Mouse (Mus musculus): Measurements from ENCODE around the gene Bend4. TPM values are rescaled to one million over a fixed set of nuclear protein-coding genes. Genes with fewer than 3 reads are reported as not detected.

The Bend4 gene
- 10.0 and 10.8 TPM in 2 replicates for polyA plus RNA-seq (2014; fragmentation: Nextera tagmentation; extraction: Ambion mirVana)

GRCm38 (mm10) chr5:67427443-67428360, at the start of gene Bend4:
Gene Bend4, minus strand, starts transcription at chr5:67428310.
- peak within 1 kb of the TSS; percentile 69 for H3K4me3 ChIP-seq (ENCODE audit: low read depth, low read length)
- ATAC-seq (ENCODE audit: insufficient read depth, low FRiP score, low TSS enrichment) (peak; percentile 80), DNase-seq (ENCODE audit: low spot score) (peak; percentile 89)
- peaks cover 12% of the 10 kb centered on the region for H3K27me3 ChIP-seq (ENCODE audit: control insufficient read depth, insufficient read depth, low read length)
- peaks cover 6% of the 10 kb centered on the region; the same call in 1 of the 2 replicates for H3K4me1 ChIP-seq (ENCODE audit: control insufficient read depth, insufficient read depth, low read length)
- H3K9me3 ChIP-seq (ENCODE audit: control insufficient read depth, low read length), result no peaks in the 10 kb centered on the region
- WGBS, result under 1% methylated on average over 66 of the region's 90 CpGs
- H3K27ac ChIP-seq (ENCODE audit: low read depth, low read length), result peak within 1 kb of the TSS; percentile 44; the same call in 1 of the 2 replicates
- H3K9ac ChIP-seq (ENCODE audit: low read length), result peak within 1 kb of the TSS; percentile 73
- H3K36me3 ChIP-seq (ENCODE audit: control insufficient read depth, insufficient read depth, low read length), result no peaks in the 10 kb centered on the region
- H3K4me2 ChIP-seq (ENCODE audit: low read depth), result peak within 1 kb of the TSS; percentile 78

GRCm38 (mm10) chr5:67473723-67474122, 45.6 kb upstream of the Bend4 start:
- Histone ChIP-seq H3K27me3 (ENCODE audit: control insufficient read depth, insufficient read depth, low read length) (no peaks in the 10 kb centered on the region), H3K4me1 (ENCODE audit: control insufficient read depth, insufficient read depth, low read length) (no peaks in the 10 kb centered on the region), H3K4me2 (ENCODE audit: low read depth) (no peak overlapping the region), H3K4me3 (ENCODE audit: low read depth, low read length) (no peak overlapping the region), H3K36me3 (ENCODE audit: control insufficient read depth, insufficient read depth, low read length) (no peaks in the 10 kb centered on the region), H3K9me3 (ENCODE audit: control insufficient read depth, low read length) (no peaks in the 10 kb centered on the region), H3K27ac (ENCODE audit: low read depth, low read length) (no peak overlapping the region), H3K9ac (ENCODE audit: low read length) (no peak overlapping the region)
- DNase-seq (ENCODE audit: low spot score) (no peak), ATAC-seq (ENCODE audit: insufficient read depth, low FRiP score, low TSS enrichment) (no peak)
- WGBS, result 87% methylated on average over 8 of the region's 8 CpGs

DNA sequence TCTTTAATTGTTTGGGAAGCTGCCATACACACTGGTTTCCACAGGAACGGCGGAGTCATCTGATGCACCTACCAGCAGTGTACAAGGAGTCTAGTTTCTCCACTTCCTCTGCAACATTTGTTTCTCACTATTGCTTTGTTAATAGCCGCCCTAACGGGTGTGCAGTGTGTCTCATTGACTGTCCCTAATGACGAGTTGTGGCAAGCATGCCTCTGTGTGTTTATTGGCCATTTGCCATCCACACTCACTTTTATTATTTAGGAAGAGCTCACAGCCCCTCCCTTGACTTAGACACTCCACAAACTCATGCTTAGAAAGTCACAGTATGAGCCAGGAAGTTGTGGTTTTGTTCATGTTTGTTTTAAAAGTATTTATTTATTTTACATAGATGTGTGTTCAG, 45.0 kb upstream of the Bend4 start:
- Histone ChIP-seq H3K27me3 (ENCODE audit: control insufficient read depth, insufficient read depth, low read length) (no peaks in the 10 kb centered on the region), H3K36me3 (ENCODE audit: control insufficient read depth, insufficient read depth, low read length) (no peaks in the 10 kb centered on the region), H3K4me1 (ENCODE audit: control insufficient read depth, insufficient read depth, low read length) (no peaks in the 10 kb centered on the region), H3K9me3 (ENCODE audit: control insufficient read depth, low read length) (no peaks in the 10 kb centered on the region), H3K4me3 (ENCODE audit: low read depth, low read length) (no peak overlapping the region), H3K27ac (ENCODE audit: low read depth, low read length) (no peak overlapping the region), H3K9ac (ENCODE audit: low read length) (no peak overlapping the region), H3K4me2 (ENCODE audit: low read depth) (no peak overlapping the region)
- ATAC-seq (ENCODE audit: insufficient read depth, low FRiP score, low TSS enrichment), result no peak
- no peak for DNase-seq (ENCODE audit: low spot score)
- WGBS, result 67% methylated on average over 5 of the region's 5 CpGs

GRCm38 (mm10) chr5:67466866-67467530, 38.9 kb upstream of the Bend4 start:
- no peaks in the 10 kb centered on the region for H3K9me3 ChIP-seq (ENCODE audit: control insufficient read depth, low read length)
- H3K4me3 ChIP-seq (ENCODE audit: low read depth, low read length), result no peak overlapping the region
- H3K27me3 ChIP-seq (ENCODE audit: control insufficient read depth, insufficient read depth, low read length), result no peaks in the 10 kb centered on the region
- no peak for DNase-seq (ENCODE audit: low spot score)
- no peak overlapping the region for H3K9ac ChIP-seq (ENCODE audit: low read length)
- no peak overlapping the region for H3K27ac ChIP-seq (ENCODE audit: low read depth, low read length)
- no peak for ATAC-seq (ENCODE audit: insufficient read depth, low FRiP score, low TSS enrichment)
- H3K4me2 ChIP-seq (ENCODE audit: low read depth), result no peak overlapping the region
- H3K36me3 ChIP-seq (ENCODE audit: control insufficient read depth, insufficient read depth, low read length), result no peaks in the 10 kb centered on the region
- 85% methylated on average over 15 of the region's 15 CpGs for WGBS
- H3K4me1 ChIP-seq (ENCODE audit: control insufficient read depth, insufficient read depth, low read length), result no peaks in the 10 kb centered on the region

GRCm38 (mm10) chr5:67464899-67465298, 36.8 kb upstream of the Bend4 start:
- Histone ChIP-seq H3K36me3 (ENCODE audit: control insufficient read depth, insufficient read depth, low read length) (no peaks in the 10 kb centered on the region), H3K9me3 (ENCODE audit: control insufficient read depth, low read length) (no peaks in the 10 kb centered on the region), H3K9ac (ENCODE audit: low read length) (no peak overlapping the region), H3K4me1 (ENCODE audit: control insufficient read depth, insufficient read depth, low read length) (no peaks in the 10 kb centered on the region), H3K4me2 (ENCODE audit: low read depth) (no peak overlapping the region), H3K27ac (ENCODE audit: low read depth, low read length) (no peak overlapping the region), H3K27me3 (ENCODE audit: control insufficient read depth, insufficient read depth, low read length) (no peaks in the 10 kb centered on the region), H3K4me3 (ENCODE audit: low read depth, low read length) (no peak overlapping the region)
- 84% methylated on average over 3 of the region's 3 CpGs for WGBS
- DNase-seq (ENCODE audit: low spot score), result no peak
- no peak for ATAC-seq (ENCODE audit: insufficient read depth, low FRiP score, low TSS enrichment)

DNA sequence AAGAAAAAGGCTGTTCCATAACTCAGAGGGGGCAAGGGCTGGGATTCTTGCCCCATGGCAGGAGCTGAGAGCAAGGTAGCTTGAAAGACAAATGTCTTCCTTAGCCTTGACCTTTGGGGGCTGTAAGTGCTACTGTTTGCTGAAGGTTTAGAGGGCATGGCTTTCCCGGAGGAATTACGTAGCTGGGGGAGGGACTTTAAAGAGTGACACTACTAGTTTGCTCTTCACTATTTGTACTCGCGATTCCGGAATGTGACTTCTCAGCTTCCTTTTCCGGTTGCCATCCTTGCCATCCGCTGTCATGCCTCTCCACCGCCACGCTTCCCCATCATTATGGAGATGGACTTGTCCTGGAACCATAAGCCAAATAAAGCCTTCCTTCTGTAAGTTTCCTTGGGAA, 35.5 kb upstream of the Bend4 start:
- 91% methylated on average over 9 of the region's 9 CpGs for WGBS
- no peak for ATAC-seq (ENCODE audit: insufficient read depth, low FRiP score, low TSS enrichment)

GRCm38 (mm10) chr5:67462331-67462730, 34.2 kb upstream of the Bend4 start:
- H3K36me3 ChIP-seq (ENCODE audit: control insufficient read depth, insufficient read depth, low read length), result no peaks in the 10 kb centered on the region
- H3K4me3 ChIP-seq (ENCODE audit: low read depth, low read length), result no peak overlapping the region
- no peaks in the 10 kb centered on the region for H3K9me3 ChIP-seq (ENCODE audit: control insufficient read depth, low read length)
- no peak overlapping the region for H3K4me2 ChIP-seq (ENCODE audit: low read depth)
- no peak overlapping the region for H3K27ac ChIP-seq (ENCODE audit: low read depth, low read length)
- H3K9ac ChIP-seq (ENCODE audit: low read length), result no peak overlapping the region
- no peaks in the 10 kb centered on the region for H3K4me1 ChIP-seq (ENCODE audit: control insufficient read depth, insufficient read depth, low read length)
- H3K27me3 ChIP-seq (ENCODE audit: control insufficient read depth, insufficient read depth, low read length), result no peaks in the 10 kb centered on the region
- ATAC-seq (ENCODE audit: insufficient read depth, low FRiP score, low TSS enrichment), result no peak
- WGBS, result 67% methylated on average over 4 of the region's 4 CpGs
- DNase-seq (ENCODE audit: low spot score), result no peak

More for the DNA sequence above, 35.5 kb upstream of the Bend4 start:
- H3K27me3 ChIP-seq (ENCODE audit: control insufficient read depth, insufficient read depth, low read length), result no peaks in the 10 kb centered on the region
- no peak overlapping the region for H3K4me2 ChIP-seq (ENCODE audit: low read depth)
- H3K9me3 ChIP-seq (ENCODE audit: control insufficient read depth, low read length), result no peaks in the 10 kb centered on the region
- no peak overlapping the region for H3K9ac ChIP-seq (ENCODE audit: low read length)
- H3K36me3 ChIP-seq (ENCODE audit: control insufficient read depth, insufficient read depth, low read length), result no peaks in the 10 kb centered on the region
- H3K27ac ChIP-seq (ENCODE audit: low read depth, low read length), result no peak overlapping the region
- H3K4me1 ChIP-seq (ENCODE audit: control insufficient read depth, insufficient read depth, low read length), result no peaks in the 10 kb centered on the region
- H3K4me3 ChIP-seq (ENCODE audit: low read depth, low read length), result no peak overlapping the region
- no peak for DNase-seq (ENCODE audit: low spot score)

GRCm38 (mm10) chr5:67456841-67457240, 28.7 kb upstream of the Bend4 start:
- H3K27ac ChIP-seq (ENCODE audit: low read depth, low read length), result no peak overlapping the region
- H3K36me3 ChIP-seq (ENCODE audit: control insufficient read depth, insufficient read depth, low read length), result no peaks in the 10 kb centered on the region
- ATAC-seq (ENCODE audit: insufficient read depth, low FRiP score, low TSS enrichment), result no peak
- H3K9me3 ChIP-seq (ENCODE audit: control insufficient read depth, low read length), result no peaks in the 10 kb centered on the region
- WGBS, result 84% methylated on average over 4 of the region's 4 CpGs
- no peak for DNase-seq (ENCODE audit: low spot score)
- no peak overlapping the region for H3K4me2 ChIP-seq (ENCODE audit: low read depth)
- H3K4me3 ChIP-seq (ENCODE audit: low read depth, low read length), result no peak overlapping the region
- no peak overlapping the region for H3K9ac ChIP-seq (ENCODE audit: low read length)
- no peaks in the 10 kb centered on the region for H3K27me3 ChIP-seq (ENCODE audit: control insufficient read depth, insufficient read depth, low read length)
- H3K4me1 ChIP-seq (ENCODE audit: control insufficient read depth, insufficient read depth, low read length), result no peaks in the 10 kb centered on the region

Data from neural tube, embryonic 11.5 days (tissue).